Mouse (Mus musculus) heart, postnatal 4 days (tissue): ENCODE measurements around the gene Hnf1b. TPM values are rescaled to one million over a fixed set of nuclear protein-coding genes. Genes with fewer than 3 reads are reported as not detected.
A peak's percentile ranks its signal among the peaks of the same experiment; 100 is the strongest.

ENCODE experiments used
- DNase-seq: peaks from one replicate; pipeline ENCODE4 v3.0.0; 2021
- total RNA-seq, 2 experiments: library from RNA; stranded (reverse); gene quantifications; 2 replicates each; pipeline ENCODE4 v1.2.3; 2021

The Hnf1b gene
- total RNA-seq, 2 experiments from 2014 or later, result not detected

DNA sequence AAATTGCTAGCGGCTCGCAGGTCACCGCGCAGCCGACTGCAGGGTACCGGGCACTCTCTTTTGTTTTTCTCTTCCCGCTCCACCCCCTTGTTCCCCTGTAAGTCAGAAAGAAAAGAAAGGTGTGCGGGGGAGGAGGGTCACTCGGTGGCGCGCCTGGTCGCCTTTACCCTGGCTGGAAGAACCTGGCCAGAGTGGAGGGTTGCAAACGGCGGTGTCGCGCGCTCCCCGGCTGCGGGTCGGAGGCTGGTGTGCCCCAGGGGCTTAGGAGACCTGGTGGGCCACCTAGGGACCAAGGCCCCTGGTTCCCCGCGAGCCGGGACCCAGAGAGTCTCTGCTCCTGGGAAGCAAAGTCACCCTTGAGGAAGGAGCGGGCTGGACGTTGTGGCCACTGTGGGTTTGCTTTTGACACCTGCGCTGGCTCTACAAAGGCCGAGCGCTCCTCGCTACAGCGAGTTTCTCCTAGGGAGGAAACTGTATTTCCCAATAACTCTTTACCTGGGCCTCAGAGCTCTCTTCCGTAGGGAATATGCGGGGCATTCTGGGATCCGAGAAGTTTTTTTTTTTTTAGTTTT, 3.4 kb downstream of the Hnf1b start:
- DNase-seq, result no peak

DNA sequence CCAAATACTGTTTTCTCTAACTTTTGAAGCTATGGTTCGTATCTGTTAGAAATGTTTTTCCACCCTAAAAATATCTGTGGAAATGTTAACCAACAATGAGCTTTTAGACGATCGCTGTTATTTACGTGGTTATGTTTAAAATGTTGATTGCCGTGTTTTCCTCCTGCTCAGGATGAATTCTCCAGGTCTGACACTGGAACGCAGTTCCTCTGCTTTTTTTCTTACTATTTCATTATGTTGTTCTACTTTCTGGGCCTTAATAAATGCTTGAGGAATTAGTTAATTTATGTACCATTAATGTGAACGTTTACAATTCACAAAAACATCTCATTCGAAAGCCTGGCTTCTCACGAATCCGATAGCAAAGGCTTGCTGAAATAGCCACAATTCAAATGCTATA, 4.2 kb downstream of the Hnf1b start:
- no peak for DNase-seq

DNA sequence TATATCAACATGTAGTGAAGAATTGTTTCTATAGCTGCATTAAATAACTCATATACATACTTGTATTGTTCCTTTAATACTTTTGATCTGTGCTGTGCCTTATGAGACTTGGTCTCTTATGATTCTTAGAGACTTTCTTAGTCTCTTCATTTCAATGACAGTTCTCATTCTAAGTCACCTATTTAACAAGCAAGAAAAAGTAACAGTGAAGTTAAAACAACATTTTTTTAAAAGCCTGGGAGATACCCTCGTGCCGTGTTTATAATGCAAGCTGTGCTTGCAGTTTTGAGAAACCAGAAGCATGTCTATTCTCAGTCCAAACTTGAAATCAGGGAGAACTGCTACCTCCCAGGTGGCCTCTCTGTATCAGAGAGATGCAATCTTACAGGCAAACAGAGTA, 4.8 kb downstream of the Hnf1b start:
- no peak for DNase-seq

DNA sequence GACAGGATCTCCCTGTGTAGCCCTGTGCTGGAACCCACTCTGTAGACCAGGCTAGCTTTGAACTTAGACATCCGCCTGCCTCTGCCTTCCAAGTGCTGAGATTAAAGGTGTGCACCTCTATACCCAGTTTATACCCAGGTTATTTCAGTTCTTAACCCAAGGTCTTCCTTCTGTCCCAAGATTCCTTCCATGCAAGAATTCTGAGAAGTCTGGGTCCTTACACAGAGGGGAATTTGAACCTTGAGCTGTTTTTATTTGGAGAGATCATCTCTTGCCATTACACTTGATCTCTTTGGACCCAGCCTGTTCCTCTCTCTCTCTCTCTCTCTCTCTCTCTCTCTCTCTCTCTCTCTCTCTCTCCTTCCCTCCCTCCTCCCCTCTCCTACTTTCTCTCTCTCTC, 7.4 kb downstream of the Hnf1b start:
- no peak for DNase-seq

DNA sequence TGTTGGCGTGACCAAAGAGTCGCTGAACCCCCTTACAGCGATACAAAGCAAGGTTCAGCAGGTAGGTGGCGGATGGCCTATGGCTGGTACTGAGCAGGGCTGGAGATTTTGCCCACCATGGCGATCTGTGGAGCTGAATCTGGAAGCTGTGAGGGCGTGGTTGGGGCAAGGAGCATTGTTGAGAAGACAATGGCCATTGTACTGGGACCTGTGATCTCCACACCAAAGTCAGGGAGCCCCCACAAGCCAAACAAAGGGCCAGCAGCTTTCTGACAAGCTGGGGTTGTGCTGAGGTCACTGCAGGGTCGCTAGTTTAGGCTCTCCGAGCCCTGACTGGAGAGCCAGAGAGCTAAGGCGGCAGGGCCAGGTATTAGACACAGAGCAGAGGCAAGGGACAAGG, 15.4 kb downstream of the Hnf1b start:
- DNase-seq, result no peak

DNA sequence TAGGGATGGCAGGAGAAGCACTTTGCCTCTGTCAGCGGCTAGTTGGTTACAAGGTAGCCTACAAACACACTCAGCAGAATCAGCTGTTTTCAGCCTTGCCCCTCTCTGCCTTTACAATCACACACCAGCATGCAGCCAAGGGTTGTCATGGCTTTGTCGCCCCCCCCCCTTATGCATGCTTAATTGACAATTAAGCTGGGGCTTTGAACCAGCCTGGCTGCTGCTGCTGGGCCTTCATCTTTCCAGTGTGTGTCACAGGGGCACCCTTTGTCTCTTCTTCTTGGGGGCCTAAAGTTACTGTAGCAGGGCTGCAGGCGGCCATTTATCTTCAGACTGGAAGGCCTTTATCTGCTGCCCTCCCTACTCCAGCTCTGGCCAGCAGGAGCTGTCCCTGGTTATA, 17.7 kb downstream of the Hnf1b start:
- DNase-seq, result no peak

DNA sequence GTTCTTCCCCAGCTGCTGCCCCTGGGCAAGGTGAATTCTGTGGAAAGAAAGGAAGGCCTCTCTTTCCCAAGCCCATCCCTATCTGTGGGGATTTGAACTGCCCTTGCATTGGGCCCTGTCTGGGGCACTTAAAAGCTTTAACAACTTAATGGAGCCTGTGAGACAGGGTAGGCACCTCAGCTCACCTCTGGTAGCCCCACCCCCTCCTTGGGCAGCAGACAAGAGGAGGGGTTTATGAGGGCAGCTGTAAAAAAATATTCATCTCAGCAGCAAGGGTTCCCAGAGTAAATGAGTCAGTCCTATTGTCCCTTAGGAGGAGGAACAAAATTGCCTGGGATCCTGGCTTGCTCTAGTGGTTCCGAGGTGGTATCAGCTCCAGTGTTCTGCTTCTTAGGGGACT, 19.3 kb downstream of the Hnf1b start:
- no peak for DNase-seq

DNA sequence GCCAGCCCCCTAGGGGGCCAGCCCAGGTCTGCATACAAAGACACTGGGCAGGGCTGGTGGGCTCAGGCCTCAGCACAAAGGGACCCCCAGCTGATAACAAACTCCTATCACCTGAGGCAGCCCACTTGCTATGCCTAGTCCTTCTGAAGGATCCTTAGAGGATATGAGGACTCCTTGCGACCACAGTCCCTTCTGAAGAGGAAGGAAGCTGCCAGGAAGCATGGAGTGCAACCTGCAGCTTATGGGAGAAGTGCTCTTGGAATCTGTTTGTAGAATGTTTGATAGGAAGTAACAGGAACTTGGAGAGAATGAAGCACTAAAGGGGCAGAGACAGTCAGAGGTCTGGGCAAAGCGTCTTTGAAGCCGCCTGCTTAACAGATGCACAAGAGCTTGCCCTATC, 19.8 kb downstream of the Hnf1b start:
- no peak for DNase-seq

DNA sequence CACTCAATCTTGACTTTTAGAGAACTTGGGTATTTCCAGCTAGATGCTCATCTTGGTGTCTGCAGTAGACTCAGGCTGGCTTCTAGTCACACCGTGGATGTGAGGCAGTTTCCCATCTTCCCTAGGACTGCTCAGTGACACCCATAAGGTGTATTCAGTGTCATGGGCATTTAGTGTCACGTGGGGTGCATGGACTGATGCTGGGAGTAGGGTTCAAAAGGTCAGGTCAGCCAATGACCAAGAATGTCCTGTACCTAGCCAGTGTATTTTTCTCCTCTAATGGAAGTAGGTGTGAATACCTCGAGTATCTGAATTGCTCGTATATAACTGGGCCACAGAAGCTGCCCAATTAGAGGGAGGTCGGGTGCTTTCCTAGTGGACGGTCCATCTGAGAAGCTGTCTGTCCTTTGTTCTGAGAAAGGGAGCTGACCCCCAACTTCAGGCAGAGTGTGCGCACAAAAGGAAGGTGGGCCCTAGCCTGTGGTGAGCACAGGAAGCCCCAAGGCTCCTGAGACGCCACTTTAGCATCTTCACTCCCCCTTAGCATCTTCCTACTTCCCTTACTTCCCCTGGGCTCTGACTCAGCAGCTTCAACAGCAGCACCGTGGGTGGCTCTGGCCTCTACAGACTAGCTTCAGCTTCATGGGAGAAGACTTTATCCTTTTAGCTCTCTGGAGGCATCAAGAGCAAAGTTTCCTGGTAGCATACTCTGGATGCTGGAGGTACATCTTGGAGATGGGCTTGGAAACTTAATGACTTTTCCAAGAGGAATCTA, 22.1 kb downstream of the Hnf1b start:
- DNase-seq, result no peak

DNA sequence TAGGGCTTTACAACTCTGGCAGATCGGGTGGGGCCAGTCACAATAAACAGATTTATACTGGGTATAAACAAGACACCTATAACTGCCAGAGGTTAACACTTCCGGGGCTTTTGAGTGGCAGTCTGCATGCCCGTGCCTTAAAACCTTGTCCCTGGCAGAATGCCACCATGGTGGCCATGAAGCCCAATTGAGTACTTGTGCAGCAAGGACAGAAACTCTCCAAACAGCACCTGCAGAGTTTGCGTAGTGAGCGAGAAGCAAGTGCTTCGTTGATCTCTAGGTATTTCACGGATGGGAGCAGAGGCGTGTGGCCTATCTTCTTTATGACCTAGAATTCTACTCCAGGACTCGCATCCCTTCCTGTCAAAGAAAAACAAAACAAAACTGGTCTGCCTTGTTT, 23.6 kb downstream of the Hnf1b start:
- no peak for DNase-seq

DNA sequence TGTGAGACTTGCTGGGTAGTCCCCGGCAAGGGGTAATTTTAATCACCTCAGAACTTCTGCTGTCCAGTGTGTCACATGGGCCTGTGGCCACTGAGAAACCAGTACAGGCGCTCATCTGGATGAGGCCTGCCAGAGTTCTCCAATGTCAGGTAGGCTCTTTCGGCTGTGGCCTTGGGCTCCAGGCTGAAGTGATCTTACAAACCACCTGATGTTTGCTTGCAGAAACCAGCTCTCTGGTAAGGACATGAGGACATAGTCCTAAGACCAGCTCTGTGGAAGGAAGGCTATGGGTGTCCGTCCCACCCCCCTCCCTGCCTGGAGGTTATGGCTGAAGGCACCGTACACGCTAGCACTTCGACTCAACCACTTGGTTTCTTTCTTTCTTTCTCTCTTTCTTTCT, 26.8 kb downstream of the Hnf1b start:
- no peak for DNase-seq

DNA sequence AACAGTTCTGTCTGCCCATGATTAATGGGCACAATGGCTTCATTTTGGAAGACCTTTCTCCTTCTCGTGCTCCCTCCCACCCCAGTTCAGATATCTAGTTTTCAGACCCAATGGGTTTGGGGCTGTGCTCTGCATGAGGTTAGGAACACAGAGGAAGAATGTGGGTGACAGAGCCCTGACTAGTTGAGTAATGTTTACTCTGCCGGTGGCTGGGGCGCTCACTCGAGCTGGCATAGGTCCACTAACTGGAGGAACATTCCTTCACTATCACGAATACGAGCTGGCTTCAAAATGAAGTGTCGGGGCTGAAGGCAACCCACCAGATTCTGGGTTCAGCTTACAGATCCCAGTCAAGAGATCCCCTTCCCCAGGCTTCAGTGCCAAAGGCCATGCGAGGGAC, 27.9 kb downstream of the Hnf1b start:
- DNase-seq, result peak; percentile 58

DNA sequence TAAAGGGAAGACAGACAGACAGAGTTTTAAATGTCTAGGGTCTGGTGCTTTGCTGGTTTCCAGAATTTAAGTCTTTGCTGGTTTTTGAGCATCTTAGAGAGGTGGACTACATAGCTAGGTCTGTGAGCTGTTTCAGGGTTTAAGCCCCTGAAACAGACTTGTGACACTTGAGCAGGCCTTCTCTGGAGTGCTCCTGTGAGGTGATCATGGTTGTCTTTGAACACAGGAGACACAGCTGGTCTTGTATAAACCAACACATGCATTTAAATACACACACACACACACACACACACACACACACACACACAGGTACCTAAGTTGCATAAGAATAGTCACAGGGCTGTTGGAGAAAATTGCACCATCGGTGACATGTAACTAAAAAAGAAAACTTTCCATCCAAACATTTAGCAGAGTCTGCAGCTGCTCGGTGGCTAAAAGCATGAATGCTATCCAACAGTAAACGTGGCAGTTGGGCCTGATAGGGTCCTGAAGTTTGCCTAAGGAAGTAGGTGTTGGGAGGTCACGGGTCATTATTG, 28.6 kb downstream of the Hnf1b start:
- DNase-seq, result no peak

DNA sequence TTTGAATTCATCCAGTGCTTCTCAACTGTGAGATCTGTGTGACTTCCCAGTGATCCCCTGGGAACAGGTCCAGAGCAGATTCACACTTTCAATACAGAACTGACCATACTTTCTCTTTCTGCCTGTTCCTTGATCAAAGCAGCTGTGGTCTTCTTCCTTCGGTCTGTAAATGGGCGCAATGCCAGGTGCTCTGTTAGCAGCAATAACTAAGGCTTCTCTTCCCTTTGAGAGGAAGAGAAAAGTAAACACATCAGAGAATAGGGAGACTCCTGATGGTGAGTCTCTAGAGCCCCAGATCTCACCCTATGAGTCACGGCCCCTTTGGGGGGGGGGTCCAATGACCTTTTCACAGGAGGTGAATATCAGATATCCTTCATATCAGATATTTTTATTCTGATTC, 29.3 kb downstream of the Hnf1b start:
- DNase-seq, result peak; percentile 17

DNA sequence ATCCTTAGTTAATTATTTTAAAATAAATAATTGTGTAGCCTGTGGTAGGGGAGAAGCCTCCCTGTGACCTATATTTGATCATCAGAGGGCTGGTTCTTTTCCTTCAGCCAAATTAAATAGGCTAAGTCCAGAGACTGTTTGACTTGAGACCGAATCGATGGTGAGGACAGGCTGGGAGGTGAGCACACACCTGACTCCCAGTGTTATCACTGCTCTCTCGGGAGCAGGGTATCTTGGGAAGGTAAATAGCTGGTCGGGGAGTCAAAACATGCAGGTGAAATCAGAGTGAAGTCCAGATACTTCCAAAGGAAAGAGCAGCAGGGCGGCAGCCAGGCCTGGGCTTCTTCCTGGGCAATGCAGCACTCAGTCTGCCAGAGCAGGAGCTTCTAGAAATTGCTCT, 31.6 kb downstream of the Hnf1b start:
- DNase-seq, result no peak

DNA sequence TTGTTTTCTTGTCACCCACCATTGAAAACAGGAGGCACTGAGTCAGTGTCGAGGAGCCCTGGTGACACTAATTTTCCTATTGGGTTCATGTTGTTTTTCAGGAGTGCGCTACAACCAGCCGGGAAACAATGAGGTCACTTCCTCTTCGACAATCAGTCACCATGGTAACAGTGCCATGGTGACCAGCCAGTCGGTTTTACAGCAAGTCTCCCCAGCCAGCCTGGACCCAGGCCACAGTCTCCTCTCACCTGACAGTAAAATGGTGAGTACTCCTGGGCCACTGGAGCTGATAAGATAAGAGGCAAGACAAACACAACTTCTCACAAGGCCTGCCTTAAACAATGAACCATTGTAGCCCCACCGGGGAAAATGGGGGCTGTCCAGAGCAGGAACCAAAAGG, 32.7 kb downstream of the Hnf1b start:
- peak; percentile 11 for DNase-seq

DNA sequence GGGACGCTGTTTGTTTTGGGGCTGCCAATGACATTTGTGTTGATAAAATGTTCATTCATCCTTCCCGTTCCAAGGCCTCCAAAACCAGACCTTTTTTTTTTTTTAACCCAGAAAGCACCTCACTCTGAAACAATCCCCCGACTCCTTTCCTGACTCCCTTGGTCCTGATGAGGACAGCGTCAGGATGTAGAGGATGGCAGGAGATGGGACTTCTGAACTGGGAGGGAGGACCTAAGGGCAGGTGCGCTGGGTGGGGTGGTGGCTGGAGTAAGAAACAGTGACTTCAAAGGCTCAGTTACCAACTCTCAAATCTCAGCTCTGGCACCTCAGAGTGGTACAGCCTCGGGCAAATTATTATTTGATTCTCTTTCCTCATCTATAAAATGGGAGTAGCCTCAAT, 33.2 kb downstream of the Hnf1b start:
- DNase-seq, result no peak

DNA sequence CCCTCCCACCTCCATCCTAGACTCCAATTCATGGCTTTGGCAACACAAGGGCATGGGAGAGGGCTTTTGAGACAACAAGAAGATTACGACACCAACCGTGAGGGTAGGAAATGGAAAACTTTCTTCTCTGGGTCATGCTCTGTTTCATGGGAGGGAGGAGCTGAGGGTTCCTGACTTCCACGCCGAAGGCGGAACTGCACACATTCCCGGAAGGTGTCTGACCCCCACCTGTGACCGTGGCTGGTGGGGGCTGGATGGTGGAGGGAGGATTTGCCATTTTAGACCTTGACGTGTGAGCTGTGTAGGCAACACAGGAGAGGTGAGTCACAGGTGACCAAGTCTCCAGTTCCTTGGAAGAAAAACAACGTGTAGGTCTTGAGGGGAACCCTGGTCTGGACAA, 33.9 kb downstream of the Hnf1b start:
- no peak for DNase-seq

DNA sequence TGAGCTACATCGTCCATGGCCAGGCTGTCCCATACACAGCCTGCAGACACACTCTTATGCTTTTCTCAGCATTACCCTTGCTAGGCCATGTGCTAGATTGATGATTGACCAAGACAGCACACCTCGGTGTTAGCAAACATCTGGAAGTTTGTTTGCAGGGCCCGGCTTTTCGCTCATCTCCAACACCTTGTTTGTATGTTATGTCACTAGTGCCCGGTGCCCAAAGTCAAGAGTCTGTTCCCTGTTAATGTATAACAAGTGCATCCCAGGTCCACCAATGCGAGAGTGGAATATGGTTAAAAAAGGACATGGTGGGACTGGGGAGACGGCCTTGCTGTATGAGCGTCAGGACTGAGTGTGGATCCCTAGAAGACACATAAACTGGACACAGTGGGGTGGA, 35.3 kb downstream of the Hnf1b start:
- no peak for DNase-seq

DNA sequence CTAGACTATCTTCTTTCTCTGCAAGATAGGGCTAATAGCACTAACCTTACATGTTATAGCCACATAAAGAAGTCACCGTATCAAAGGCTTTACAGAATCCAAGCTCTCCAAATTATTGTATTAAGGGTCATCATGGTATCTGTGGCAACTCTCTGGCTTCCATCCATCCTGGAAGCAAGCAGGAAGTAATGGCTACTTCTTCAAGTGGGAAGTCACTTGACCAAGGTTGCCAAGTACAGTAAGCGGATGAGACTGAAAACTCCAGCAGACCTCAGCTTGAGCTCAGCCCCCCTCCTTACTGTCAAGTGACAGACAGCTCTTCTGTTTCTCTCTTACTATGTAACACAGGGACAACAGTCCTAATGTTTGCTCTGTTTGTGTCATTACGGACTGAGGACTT, 36.9 kb downstream of the Hnf1b start:
- no peak for DNase-seq

DNA sequence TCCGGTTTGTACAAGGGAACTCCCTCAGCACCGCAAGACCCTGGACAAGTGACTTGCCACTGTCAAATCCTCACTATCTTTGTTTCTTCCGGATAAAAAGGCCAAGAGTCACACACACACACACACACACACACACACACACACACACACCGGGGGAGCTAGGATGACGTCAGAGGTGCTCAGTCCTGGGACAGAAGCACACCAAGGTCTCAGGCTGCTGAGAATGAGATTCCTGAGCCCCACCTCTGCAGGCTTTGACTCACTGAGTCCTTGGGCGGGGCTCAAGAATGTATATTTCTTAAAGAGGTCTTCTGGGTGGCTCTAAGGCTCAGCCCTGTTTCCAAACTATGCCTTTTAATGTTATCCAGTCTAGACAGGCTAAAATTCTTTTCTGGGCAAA, 41.5 kb downstream of the Hnf1b start:
- no peak for DNase-seq

DNA sequence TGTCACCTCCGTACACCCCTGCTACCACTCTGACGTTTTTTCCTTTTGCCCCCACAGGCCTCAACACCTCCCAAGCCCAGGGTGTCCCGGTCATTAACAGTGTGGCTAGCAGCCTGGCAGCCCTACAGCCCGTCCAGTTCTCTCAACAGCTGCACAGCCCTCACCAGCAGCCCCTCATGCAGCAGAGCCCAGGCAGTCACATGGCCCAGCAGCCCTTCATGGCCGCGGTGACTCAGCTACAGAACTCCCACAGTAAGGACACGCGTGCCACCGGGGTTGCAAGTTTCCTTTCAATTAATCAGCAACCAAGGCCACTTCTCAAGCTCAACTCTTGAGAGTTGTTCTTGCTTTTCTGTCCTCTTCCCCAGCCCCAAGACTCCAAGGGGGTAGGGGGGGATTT, 43.5 kb downstream of the Hnf1b start:
- DNase-seq, result no peak

DNA sequence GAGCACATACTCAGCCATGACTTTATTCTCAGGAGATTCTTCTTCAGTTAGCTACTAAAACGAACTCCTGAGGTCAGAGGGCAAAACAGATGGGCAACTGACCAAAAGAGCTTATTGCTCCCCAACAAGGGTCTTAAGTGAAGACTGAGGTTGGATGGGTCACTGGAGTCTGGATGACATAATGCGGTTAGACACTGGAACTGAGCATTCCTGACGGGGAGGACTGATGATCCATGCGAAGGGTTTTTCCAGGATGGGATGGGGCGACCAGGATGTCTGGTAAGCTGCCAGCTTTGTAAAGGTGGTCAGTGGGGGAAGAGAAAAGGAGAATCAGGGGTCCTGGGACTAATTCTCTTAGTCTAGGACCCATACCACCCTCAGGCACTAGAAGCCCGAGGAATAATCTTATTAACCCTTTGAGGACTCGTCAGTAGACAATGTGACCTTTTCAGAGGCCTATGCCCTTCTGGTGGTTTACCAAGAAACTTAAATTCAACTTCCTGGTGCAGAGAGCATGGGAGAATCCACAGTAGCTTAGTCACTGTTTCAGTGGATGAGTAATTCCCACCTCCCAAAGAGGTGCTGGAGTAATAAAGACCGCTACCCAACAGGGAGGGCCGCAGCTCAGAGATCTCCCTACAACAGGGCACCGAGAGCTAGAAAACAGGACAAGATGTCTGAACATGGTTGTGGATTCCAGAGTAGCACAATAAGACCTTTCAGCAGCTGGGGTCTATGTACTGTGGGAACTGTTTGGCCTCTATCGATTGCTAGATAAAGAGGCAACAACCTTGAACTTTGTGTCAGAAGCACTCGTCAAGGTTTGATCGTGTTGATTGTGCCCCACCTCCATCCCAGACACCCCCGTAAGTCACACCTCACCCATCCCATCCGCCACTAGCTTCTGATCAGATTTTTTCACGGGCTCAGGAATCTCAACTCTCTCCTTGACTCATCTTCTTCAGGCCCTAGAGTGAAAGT, 46.9 kb downstream of the Hnf1b start:
- DNase-seq, result no peak
